Mouse (Mus musculus): ENCODE measurements around the gene Snx29.

Snx29 gene

DNA sequence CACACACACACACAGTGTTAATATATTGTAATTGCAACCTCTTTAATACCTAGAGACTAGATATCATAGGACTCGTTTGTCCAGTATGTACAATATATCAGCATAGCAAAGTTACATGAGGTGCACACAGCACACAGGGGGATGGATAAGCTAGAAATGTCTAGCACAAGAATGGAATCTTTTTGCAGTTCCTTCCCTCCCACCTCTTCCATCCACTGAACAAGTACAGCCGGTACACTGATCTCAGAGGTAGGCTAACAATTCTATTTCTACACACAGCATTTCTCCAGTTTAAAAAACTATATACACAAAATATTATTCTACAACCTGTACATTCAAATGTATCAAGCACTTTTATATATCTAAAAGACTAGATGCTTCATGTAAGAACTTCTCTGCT, 194.0 kb downstream of the Snx29 start:
- in situ Hi-C loops (cut with MboI, MseI), result loop anchor here in 1 of 2 experiments (10.0 kb wide), 1 partner anchor 58 kb away; no protein-coding TSS in a partner anchor

GRCm38 (mm10) chr16:11517385-11517784, 194.7 kb downstream of the Snx29 start:
- in situ Hi-C loops (cut with MboI, MseI), result loop anchor here in 1 of 2 experiments (10.0 kb wide), 1 partner anchor 57 kb away; no protein-coding TSS in a partner anchor

- in situ Hi-C loops (cut with MboI, MseI), result loop anchor here in 1 of 2 experiments (10.0 kb wide), 1 partner anchor 56 kb away; no protein-coding TSS in a partner anchor
These were observed 196.2 kb downstream of the Snx29 start for GRCm38 (mm10) chr16:11518803-11519498.

DNA sequence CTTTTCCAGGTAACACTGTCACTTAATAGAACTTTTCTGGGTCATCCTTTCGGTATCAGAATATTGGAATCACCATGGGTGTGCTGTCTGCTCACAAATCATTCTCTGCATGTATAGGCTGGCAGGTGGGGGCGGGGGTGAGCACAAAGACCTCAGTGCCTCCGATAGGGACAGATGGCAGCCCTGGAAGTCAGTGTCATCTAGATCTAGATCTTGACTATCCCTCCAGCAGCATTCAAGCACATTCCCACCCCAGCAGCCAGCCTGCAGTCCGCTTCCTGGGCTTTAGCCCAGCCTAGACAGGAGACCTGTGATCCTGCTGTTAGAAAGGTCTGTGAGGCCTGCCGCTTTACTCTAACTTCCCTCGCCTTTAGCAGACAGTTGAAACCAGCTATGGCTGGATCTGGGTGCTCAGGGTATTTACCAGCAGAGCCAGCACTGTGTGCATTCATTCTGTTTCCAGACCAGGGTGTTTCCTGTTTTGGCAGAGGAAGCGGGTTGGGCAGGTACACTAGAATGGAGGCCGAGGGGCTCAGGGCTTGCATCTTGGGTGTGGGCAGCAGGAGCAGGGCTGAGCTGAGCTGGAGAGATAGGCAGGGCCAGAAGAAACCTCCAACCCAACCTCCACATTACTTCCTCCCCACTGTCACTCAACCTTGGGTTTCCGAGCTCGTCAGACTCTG, 203.5 kb downstream of the Snx29 start:
- in situ Hi-C loops (cut with MboI, MseI), result loop anchor here (5.0 to 25.0 kb wide), 2 partner anchors 49 to 1336 kb away; no protein-coding TSS in a partner anchor

DNA sequence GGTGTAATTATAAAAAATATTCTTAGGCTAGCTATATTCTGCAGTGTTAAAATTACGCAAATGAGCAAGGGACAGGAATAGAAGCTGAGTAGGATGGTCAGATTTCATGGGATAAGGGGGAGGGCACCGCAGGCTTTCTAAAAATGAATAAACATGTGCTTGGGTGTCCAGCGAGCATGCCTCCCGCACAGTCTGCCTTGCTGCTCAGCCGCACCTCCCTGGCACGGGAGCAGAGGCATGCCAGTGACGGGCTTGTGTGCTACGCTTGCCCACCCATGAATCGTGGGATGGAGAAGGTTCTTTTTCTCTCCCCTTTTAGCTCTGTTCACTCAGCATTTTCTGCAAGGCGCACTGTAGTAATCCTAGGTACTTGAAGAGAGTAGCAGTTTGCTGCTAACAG, 204.3 kb downstream of the Snx29 start:
- in situ Hi-C loops (cut with MboI, MseI), result loop anchor here (5.0 to 25.0 kb wide), 2 partner anchors 50 to 1335 kb away; no protein-coding TSS in a partner anchor

DNA sequence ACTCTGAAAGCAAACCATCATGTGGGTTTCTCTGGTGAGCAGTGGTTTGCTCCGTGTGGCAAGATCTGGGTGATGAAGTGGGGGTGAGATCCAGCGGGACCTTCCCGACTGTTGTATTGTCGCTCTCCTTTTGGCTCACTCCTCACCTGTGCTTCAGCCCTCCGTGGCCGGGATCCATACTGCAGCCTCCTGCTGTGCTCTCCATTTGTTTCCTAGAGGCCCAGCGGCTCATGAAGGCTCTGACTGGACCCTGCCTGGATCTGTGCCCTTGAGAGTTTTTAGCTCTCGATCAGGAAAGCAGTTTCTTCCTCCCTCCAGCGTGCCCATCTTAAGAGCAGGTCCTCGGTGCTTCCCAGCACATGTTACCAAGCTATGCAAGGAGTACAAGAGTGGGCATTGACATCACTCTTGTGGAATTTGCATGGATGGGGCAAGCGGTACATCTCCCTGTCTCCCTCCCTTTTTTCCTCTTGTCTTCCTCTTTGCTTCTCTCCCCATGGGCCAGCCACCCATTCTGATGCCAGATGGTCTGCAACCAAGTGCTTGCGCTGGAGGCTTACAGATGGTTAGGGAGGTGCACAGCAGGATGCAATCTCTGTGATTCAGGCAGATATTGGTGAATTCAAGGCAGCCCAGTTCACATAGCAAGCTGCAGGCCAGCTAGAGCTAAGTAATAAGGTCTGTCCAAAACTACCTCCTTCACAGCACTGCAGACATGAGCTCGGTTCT, 207.9 kb downstream of the Snx29 start:
- in situ Hi-C loops (cut with MboI, MseI), result loop anchor here (10.0 to 25.0 kb wide), 2 partner anchors 576 to 1332 kb away; no protein-coding TSS in a partner anchor

DNA sequence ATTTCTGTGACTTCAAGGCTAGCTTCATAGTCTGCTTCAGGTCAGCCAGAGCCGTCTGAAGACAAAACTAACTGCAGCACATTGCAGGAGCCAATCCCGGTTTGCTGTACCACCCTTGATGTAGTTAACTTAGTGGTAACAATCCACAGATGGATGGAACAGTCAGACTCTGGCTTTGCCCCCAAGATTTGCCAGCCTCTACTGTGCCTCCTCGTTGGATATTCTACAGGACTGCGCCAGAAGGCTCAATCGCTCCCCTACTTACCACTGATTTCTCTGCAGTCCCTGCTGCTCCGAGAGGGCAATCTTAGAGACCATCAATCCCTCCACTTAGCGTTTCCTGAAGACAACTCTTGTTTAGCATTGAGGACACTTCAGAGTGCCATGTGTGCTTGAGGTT, 208.7 kb downstream of the Snx29 start:
- in situ Hi-C loops (cut with MboI, MseI), result loop anchor here (10.0 to 25.0 kb wide), 2 partner anchors 577 to 1331 kb away; no protein-coding TSS in a partner anchor

GRCm38 (mm10) chr16:11532592-11532991, 209.9 kb downstream of the Snx29 start:
- in situ Hi-C loops (cut with MboI, MseI), result loop anchor here (10.0 to 25.0 kb wide), 2 partner anchors 578 to 1330 kb away; no protein-coding TSS in a partner anchor

GRCm38 (mm10) chr16:11533441-11533840, 210.7 kb downstream of the Snx29 start:
- in situ Hi-C loops (cut with MboI, MseI), result loop anchor here (10.0 to 25.0 kb wide), 2 partner anchors 579 to 1329 kb away; no protein-coding TSS in a partner anchor

GRCm38 (mm10) chr16:11537663-11538062, 215.0 kb downstream of the Snx29 start:
- in situ Hi-C loops (cut with MboI, MseI), result loop anchor here (10.0 to 25.0 kb wide), 2 partner anchors 583 to 1325 kb away; no protein-coding TSS in a partner anchor

- in situ Hi-C loops (cut with MboI, MseI), result loop anchor here (10.0 to 25.0 kb wide), 2 partner anchors 583 to 1324 kb away; no protein-coding TSS in a partner anchor
These were observed 215.5 kb downstream of the Snx29 start for GRCm38 (mm10) chr16:11538191-11538590.

- in situ Hi-C loops (cut with MboI, MseI), result loop anchor here in 1 of 2 experiments (25.0 kb wide), 1 partner anchor 1321 kb away; no protein-coding TSS in a partner anchor
These were observed 218.3 kb downstream of the Snx29 start for GRCm38 (mm10) chr16:11540961-11541360.

DNA sequence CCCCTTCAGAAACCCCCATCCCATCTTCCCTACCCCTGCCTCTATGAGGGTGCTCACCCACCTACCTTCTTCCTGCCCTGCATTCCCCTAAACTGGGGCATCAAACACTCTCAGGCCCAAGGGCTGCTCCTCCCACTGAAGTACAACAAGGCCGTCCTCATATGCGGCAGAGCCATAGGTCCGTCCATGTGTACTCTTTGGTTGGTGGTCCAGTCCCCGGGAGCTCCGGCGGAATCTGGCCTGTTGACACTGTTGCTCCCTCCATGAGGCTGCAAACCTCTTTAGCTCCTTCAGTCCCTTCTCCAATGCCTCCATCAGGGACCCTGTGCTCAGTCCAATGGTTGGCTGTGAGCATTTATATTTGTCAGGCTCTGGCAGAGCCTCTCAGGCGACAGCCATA, 219.1 kb downstream of the Snx29 start:
- in situ Hi-C loops (cut with MboI, MseI), result loop anchor here in 1 of 2 experiments (25.0 kb wide), 1 partner anchor 1321 kb away; no protein-coding TSS in a partner anchor

DNA sequence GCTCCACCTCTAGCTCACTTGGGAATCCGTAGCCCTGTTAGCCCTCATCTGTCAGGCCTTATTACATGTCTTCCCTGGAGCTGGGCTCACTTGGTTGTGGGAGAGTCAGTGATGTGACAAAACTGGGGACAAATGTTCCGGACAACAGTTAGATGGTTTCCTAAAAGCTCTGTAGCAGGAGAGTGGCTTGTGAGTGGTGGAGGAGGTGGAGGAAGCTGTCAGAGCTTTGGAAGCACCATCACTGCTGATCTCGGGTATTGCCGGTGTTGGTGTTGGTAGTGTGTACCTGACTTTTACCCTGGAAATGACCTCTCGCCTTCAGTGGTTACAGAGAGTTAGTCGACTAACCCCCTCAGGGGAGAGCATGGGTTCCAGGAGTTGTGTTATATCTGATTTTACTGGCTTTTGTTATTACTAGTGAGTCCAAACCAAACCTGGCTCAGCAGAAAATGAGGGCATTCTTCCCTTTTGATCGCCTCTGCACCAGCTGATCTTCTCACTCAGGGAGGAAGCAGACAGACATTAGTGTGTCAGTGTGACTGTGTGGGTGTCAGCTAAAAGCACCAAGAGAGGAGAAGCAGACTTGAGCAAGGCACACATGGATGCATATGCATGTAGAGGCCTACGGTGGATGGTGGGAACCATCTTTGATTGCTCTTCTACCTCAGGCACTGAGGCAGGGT, 227.5 kb downstream of the Snx29 start:
- in situ Hi-C loops (cut with MboI, MseI), result no loop called here

GRCm38 (mm10) chr16:11561714-11562113, 239.0 kb downstream of the Snx29 start:
- in situ Hi-C loops (cut with MboI, MseI), result no loop called here

DNA sequence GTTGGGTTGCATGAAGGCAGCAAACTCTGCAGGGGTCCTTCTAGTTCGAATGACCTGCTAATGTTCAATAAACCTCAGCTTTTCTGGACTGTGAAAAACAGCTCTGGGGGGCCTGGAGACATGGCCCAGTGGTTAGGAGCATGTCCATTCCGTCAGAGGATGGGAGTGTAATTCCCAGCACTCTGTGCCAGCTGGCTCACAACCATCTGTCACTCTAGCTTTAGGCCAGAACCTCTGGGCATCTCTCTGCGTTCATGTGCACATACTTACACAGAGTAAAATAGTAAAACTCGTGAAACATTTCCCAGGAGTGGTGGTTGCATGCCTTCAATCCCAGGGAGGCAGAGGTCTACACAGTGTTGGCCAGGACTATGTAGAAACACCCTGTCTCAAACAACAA, 241.1 kb downstream of the Snx29 start:
- in situ Hi-C loops (cut with MboI, MseI), result no loop called here

DNA sequence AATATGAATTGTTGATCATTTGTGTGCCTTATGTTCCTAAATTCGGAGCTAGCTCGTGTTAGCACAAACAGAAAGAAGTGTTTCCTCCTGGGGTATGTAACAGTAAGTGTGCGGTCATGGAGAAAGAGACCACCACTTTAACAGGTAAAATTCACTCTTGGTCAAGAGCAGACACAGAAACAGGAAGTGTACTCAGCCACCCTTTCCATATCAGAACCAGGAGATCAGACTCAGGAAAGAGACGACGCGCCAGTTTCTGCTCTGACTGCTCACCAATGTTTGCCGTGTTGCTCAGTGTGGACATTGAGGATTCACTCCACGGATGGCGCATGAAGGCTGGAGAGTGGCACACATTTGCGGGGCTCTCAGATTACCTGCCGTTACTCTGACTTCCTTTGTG, 242.4 kb downstream of the Snx29 start:
- in situ Hi-C loops (cut with MboI, MseI), result no loop called here

DNA sequence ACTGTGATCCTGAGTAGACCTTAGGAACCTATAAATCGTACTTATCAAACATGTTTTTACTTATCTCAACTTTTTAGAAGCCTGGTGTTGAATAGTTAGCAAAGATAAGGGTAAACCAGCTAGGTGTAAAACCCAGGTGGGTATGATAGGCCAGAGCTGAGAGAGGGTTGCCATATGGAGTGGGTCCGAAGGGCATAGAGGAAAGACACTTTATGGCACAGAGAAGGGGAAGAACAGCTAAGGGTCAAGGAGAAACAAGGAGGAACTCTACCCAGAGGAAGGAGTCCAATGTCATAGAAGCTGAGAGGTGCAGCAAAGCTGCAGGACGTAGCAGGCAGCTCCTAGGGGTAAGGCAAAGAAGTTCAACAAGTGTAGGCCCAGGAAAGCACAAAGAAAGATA, 244.9 kb downstream of the Snx29 start:
- in situ Hi-C loops (cut with MboI, MseI), result no loop called here

GRCm38 (mm10) chr16:11568095-11568494, 245.4 kb downstream of the Snx29 start:
- in situ Hi-C loops (cut with MboI, MseI), result no loop called here

DNA sequence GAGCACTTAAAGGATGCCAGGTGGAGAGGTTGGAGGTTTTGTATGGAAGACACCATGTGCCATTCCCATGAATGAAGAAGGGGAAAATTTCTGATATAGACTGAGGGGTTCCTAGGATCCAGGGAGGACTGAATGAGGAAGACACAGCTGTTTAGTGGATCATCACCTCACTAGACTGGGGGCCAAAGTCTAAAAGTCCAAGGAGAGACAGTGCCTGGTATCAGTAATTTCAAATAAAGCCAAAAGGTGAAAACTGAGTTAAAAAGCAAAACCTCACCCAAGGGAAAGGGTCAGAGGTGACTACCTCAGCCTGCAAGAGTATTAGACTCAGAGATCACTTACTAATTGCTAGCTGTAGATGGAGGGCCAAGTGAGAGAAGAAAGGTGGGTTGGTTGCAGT, 245.9 kb downstream of the Snx29 start:
- in situ Hi-C loops (cut with MboI, MseI), result no loop called here

DNA sequence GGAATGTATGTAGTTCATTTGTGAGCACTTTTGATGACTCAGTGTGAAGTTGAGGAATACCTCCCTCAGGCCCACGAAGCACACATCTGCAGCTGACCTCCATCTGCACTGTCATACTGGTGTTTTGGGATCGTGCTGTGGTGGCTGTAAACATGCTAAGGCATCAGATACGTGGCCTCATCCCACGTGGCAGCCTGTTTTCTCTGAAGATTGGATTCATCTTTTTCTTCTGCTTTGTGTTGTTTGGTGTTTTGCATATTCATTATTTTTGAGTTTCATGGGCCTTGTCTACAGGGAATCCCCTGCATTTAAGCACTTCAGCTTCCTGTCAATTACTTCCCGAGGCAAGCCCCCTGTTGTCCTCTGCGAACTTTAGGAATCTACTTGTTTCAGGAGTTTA, 246.4 kb downstream of the Snx29 start:
- in situ Hi-C loops (cut with MboI, MseI), result no loop called here

Measured in T-helper 17 cell (primary cell).